Mouse (Mus musculus): Measurements from ENCODE around the gene Parva.

Parva gene

GRCm38 (mm10) chr7:112512257-112512656 is 85.0 kb downstream of the Parva start:
- no peak for DNase-seq (ENCODE audit: low spot score in 2 of 2)

- DNase-seq (ENCODE audit: low spot score in 2 of 2) = no peak
Measured at GRCm38 (mm10) chr7:112512895-112513294, 85.6 kb downstream of the Parva start.

GRCm38 (mm10) chr7:112514636-112515193 is 87.4 kb downstream of the Parva start:
- no peak for DNase-seq (ENCODE audit: low spot score in 2 of 2)

GRCm38 (mm10) chr7:112525465-112525864 is 98.2 kb downstream of the Parva start:
- no peak for DNase-seq (ENCODE audit: low spot score in 2 of 2)

- DNase-seq (ENCODE audit: low spot score in 2 of 2) = no peak
Measured at GRCm38 (mm10) chr7:112526226-112526625, 98.9 kb downstream of the Parva start.

GRCm38 (mm10) chr7:112527230-112527629 is 99.9 kb downstream of the Parva start:
- DNase-seq (ENCODE audit: low spot score in 2 of 2) = peak; percentile 70 to 82

- DNase-seq (ENCODE audit: low spot score in 2 of 2) = no peak
Measured at GRCm38 (mm10) chr7:112528059-112528458, 100.8 kb downstream of the Parva start.

GRCm38 (mm10) chr7:112528582-112529360 is 101.5 kb downstream of the Parva start:
- peak; percentile 41 to 45 for DNase-seq (ENCODE audit: low spot score in 2 of 2)

- no peak for DNase-seq (ENCODE audit: low spot score in 2 of 2)
Measured at GRCm38 (mm10) chr7:112530924-112531323, 103.6 kb downstream of the Parva start.

GRCm38 (mm10) chr7:112534148-112534547 is 106.8 kb downstream of the Parva start:
- DNase-seq (ENCODE audit: low spot score in 2 of 2) = no peak

GRCm38 (mm10) chr7:112535408-112535921 is 108.2 kb downstream of the Parva start:
- DNase-seq (ENCODE audit: low spot score in 2 of 2) = peak; percentile 44 to 63

- no peak for DNase-seq (ENCODE audit: low spot score in 2 of 2)
Measured at GRCm38 (mm10) chr7:112549136-112549535, 121.8 kb downstream of the Parva start.

- DNase-seq (ENCODE audit: low spot score in 2 of 2) = peak; percentile 72 to 79
Measured at GRCm38 (mm10) chr7:112561504-112561903, 134.2 kb downstream of the Parva start.

- DNase-seq (ENCODE audit: low spot score in 2 of 2) = no peak
Measured at GRCm38 (mm10) chr7:112567004-112567403, 139.7 kb downstream of the Parva start.

- no peak for DNase-seq (ENCODE audit: low spot score in 2 of 2)
Measured at GRCm38 (mm10) chr7:112568961-112569360, 141.7 kb downstream of the Parva start.

GRCm38 (mm10) chr7:112581621-112582020 is 154.3 kb downstream of the Parva start:
- no peak for DNase-seq (ENCODE audit: low spot score in 2 of 2)

GRCm38 (mm10) chr7:112582882-112583405 is 155.6 kb downstream of the Parva start:
- no peak for DNase-seq (ENCODE audit: low spot score in 2 of 2)

GRCm38 (mm10) chr7:112587449-112587848 is 160.1 kb downstream of the Parva start:
- no peak for DNase-seq (ENCODE audit: low spot score in 2 of 2)

GRCm38 (mm10) chr7:112589530-112589929 is 162.2 kb downstream of the Parva start:
- DNase-seq (ENCODE audit: low spot score in 2 of 2) = no peak

GRCm38 (mm10) chr7:112593586-112593985 is 166.3 kb downstream of the Parva start:
- DNase-seq (ENCODE audit: low spot score in 2 of 2) = no peak

GRCm38 (mm10) chr7:112595226-112595850 is 168.0 kb downstream of the Parva start:
- DNase-seq (ENCODE audit: low spot score in 2 of 2) = peak in 1 of 2 experiments; percentile 35

- DNase-seq (ENCODE audit: low spot score in 2 of 2) = no peak
Measured at GRCm38 (mm10) chr7:112599650-112600049, 172.3 kb downstream of the Parva start.
